Mouse (Mus musculus): ENCODE data around the gene Hectd1.

GRCm38 (mm10) chr12:51704572-51704971 lies 124.8 kb downstream of the Hectd1 start:
- TF ChIP-seq POLR2A (IDR thresholded peaks at IDR 0.05; ENCODE audit: insufficient read depth, low read depth, low read length) (no peak), EP300 (IDR thresholded peaks at IDR 0.05; ENCODE audit: insufficient read depth, low read depth, low read length) (no peak)

Data from heart, adult 2 months (tissue).